In genomic region chr19:42147769-42148568, GRCm38 (mm10) we compare ENCODE assay signal across 8 mouse cellular contexts. TPM values are rescaled to one million over a fixed set of nuclear protein-coding genes. Genes with fewer than 3 reads are reported as not detected.
DNase-seq lines count a peak whose midpoint lies in the region; ATAC-seq and TF ChIP-seq lines count a peak whose summit lies in the region.

No protein-coding gene starts in this region.

- peak; percentile 55 for DNase-seq in 416B (ENCODE audit: low read depth)
- peak; percentile 74 for DNase-seq in adipocyte (ENCODE audit: low spot score)
- peak; percentile 69 for DNase-seq in embryo, embryonic 9.5 days (ENCODE audit: extremely low spot score)
- peak; percentile 75 to 80 for DNase-seq in heart, adult 9 months (ENCODE audit: low spot score in 2 of 2)
- DNase-seq in kidney, adult 2 months, result peak; percentile 73
- DNase-seq in liver, postnatal 0 days, result peak; percentile 67
- peak; percentile 11 for DNase-seq in thymus, postnatal 0 days (ENCODE audit: low spot score)

- no peaks in the 10 kb centered on the region for H3K36me3 ChIP-seq in kidney, adult 2 months (ENCODE audit: control insufficient read depth, insufficient read depth, low read length)
- H3K36me3 ChIP-seq in liver, postnatal 0 days (replicated peaks; ENCODE audit: insufficient read depth, low read length), result 0 out of 2 replicates have a peak, but pooled peaks cover 3% of the 10 kb centered on the region
- no peaks in the 10 kb centered on the region for H3K36me3 ChIP-seq in neural tube, embryonic 12.5 days

- ATAC-seq in liver, postnatal 0 days, result peak; percentile 63
- ATAC-seq in neural tube, embryonic 12.5 days (ENCODE audit: low FRiP score, low read depth), result peak; percentile 30

- TF ChIP-seq CTCF in kidney, adult 2 months (conservative IDR thresholded peaks at IDR 0.05; ENCODE audit: insufficient read depth, insufficient read length, low read depth, low read length), result no peak
- 0 out of 2 replicates have a peak, but pooled peaks have one; percentile 1 for TF ChIP-seq CTCF in liver, postnatal 0 days (IDR thresholded peaks at IDR 0.05; ENCODE audit: low read depth)

- H3K4me2 ChIP-seq in liver, postnatal 0 days (ENCODE audit: low read depth, low read length), result peak overlapping the region; percentile 86
- peak overlapping the region; percentile 82 for H3K4me2 ChIP-seq in neural tube, embryonic 12.5 days (replicated peaks)

- H3K4me1 ChIP-seq in kidney, adult 2 months (ENCODE audit: control insufficient read depth, insufficient read depth, low read length), result peaks cover 10% of the 10 kb centered on the region
- H3K4me1 ChIP-seq in liver, postnatal 0 days (ENCODE audit: insufficient read depth), result peaks cover 38% of the 10 kb centered on the region
- H3K4me1 ChIP-seq in neural tube, embryonic 12.5 days, result peaks cover 18% of the 10 kb centered on the region

- H3K9me3 ChIP-seq in liver, postnatal 0 days (ENCODE audit: low read length), result no peaks in the 10 kb centered on the region
- no peaks in the 10 kb centered on the region for H3K9me3 ChIP-seq in neural tube, embryonic 12.5 days

- H3K9ac ChIP-seq in liver, postnatal 0 days (replicated peaks), result peak overlapping the region; percentile 79
- peak overlapping the region; percentile 71 for H3K9ac ChIP-seq in neural tube, embryonic 12.5 days

- no peak for TF ChIP-seq EP300 in liver, postnatal 0 days (IDR thresholded peaks at IDR 0.05; ENCODE audit: low read depth)

- peak overlapping the region; percentile 76 for H3K4me3 ChIP-seq in kidney, adult 2 months (ENCODE audit: insufficient read depth, low read depth, low read length)
- peak overlapping the region; percentile 63 for H3K4me3 ChIP-seq in liver, postnatal 0 days (ENCODE audit: low read depth, low read length)
- peak overlapping the region; percentile 57 for H3K4me3 ChIP-seq in neural tube, embryonic 12.5 days

- peak overlapping the region; percentile 75 for H3K27ac ChIP-seq in kidney, adult 2 months (ENCODE audit: insufficient read depth, low read depth, low read length)
- H3K27ac ChIP-seq in liver, postnatal 0 days (ENCODE audit: low read depth), result peak overlapping the region; percentile 92
- H3K27ac ChIP-seq in neural tube, embryonic 12.5 days, result no peak overlapping the region

- 2% methylated on average over 63 of the region's 63 CpGs for WGBS in kidney, adult 2 months
- 2% methylated on average over 62 of the region's 63 CpGs for WGBS in liver, postnatal 0 days (ENCODE audit: insufficient replicate concordance)
- under 1% methylated on average over 63 of the region's 63 CpGs for WGBS in neural tube, embryonic 12.5 days

- TF ChIP-seq POLR2A in kidney, adult 2 months (IDR thresholded peaks at IDR 0.05; ENCODE audit: low read depth, low read length), result peak; percentile 13

- H3K27me3 ChIP-seq in kidney, adult 2 months (replicated peaks; ENCODE audit: control insufficient read depth, insufficient read depth, low read length), result no peaks in the 10 kb centered on the region
- peaks cover 13% of the 10 kb centered on the region for H3K27me3 ChIP-seq in liver, postnatal 0 days (ENCODE audit: insufficient read depth, low read length)
- peaks cover 38% of the 10 kb centered on the region for H3K27me3 ChIP-seq in neural tube, embryonic 12.5 days (replicated peaks)

RNA-seq across cellular contexts. Expression of gene Marveld1, which starts 0.8 kb away (rescaled TPM):
- polyA plus RNA-seq in kidney, adult 2 months (2012; rRNA removed), result 44.6 and 53.2 TPM in 2 replicates
- polyA plus RNA-seq in liver, postnatal 0 days (2015; fragmentation: Nextera tagmentation; extraction: Ambion mirVana), result 4.7 and 6.6 TPM in 2 replicates
- 8.9 and 12.1 TPM in 2 replicates for polyA plus RNA-seq in neural tube, embryonic 12.5 days (2016; fragmentation: Nextera tagmentation; extraction: Ambion mirVana)
- 3.4 and 5.3 TPM in 2 replicates for polyA plus RNA-seq in thymus, postnatal 0 days (2015; fragmentation: Nextera tagmentation; extraction: Ambion mirVana)

RNA-seq across cellular contexts. Expression of gene Zfyve27, which starts 15.8 kb away (rescaled TPM):
- polyA plus RNA-seq in kidney, adult 2 months (2012; rRNA removed), result 30.7 and 32.6 TPM in 2 replicates
- polyA plus RNA-seq in liver, postnatal 0 days (2015; fragmentation: Nextera tagmentation; extraction: Ambion mirVana), result 8.0 and 8.5 TPM in 2 replicates
- 55.2 and 59.1 TPM in 2 replicates for polyA plus RNA-seq in neural tube, embryonic 12.5 days (2016; fragmentation: Nextera tagmentation; extraction: Ambion mirVana)
- 26.7 and 31.4 TPM in 2 replicates for polyA plus RNA-seq in thymus, postnatal 0 days (2015; fragmentation: Nextera tagmentation; extraction: Ambion mirVana)

RNA-seq across cellular contexts. Expression of gene Avpi1, which starts 19.1 kb away (rescaled TPM):
- polyA plus RNA-seq in kidney, adult 2 months (2012; rRNA removed), result 17.5 and 19.5 TPM in 2 replicates
- 50.0 and 58.5 TPM in 2 replicates for polyA plus RNA-seq in liver, postnatal 0 days (2015; fragmentation: Nextera tagmentation; extraction: Ambion mirVana)
- 9.0 and 9.3 TPM in 2 replicates for polyA plus RNA-seq in neural tube, embryonic 12.5 days (2016; fragmentation: Nextera tagmentation; extraction: Ambion mirVana)
- 20.6 and 21.3 TPM in 2 replicates for polyA plus RNA-seq in thymus, postnatal 0 days (2015; fragmentation: Nextera tagmentation; extraction: Ambion mirVana)

RNA-seq across cellular contexts. Expression of gene Sfrp5, which starts 54.1 kb away (rescaled TPM):
- 3.6 and 4.8 TPM in 2 replicates for polyA plus RNA-seq in kidney, adult 2 months (2012; rRNA removed)
- polyA plus RNA-seq in liver, postnatal 0 days (2015; fragmentation: Nextera tagmentation; extraction: Ambion mirVana), result not detected in 2 replicates
- 8.1 and 12.8 TPM in 2 replicates for polyA plus RNA-seq in neural tube, embryonic 12.5 days (2016; fragmentation: Nextera tagmentation; extraction: Ambion mirVana)
- polyA plus RNA-seq in thymus, postnatal 0 days (2015; fragmentation: Nextera tagmentation; extraction: Ambion mirVana), result 0.36 and 0.49 TPM in 2 replicates

RNA-seq across cellular contexts. Expression of gene Pi4k2a, which starts 57.7 kb away (rescaled TPM):
- polyA plus RNA-seq in kidney, adult 2 months (2012; rRNA removed), result 41.7 and 45.4 TPM in 2 replicates
- 16.1 and 18.3 TPM in 2 replicates for polyA plus RNA-seq in liver, postnatal 0 days (2015; fragmentation: Nextera tagmentation; extraction: Ambion mirVana)
- polyA plus RNA-seq in neural tube, embryonic 12.5 days (2016; fragmentation: Nextera tagmentation; extraction: Ambion mirVana), result 38.3 and 40.1 TPM in 2 replicates
- 20.1 and 23.3 TPM in 2 replicates for polyA plus RNA-seq in thymus, postnatal 0 days (2015; fragmentation: Nextera tagmentation; extraction: Ambion mirVana)

Comparison
In these comparisons a context has a peak if more than half of its experiments do, and no peak if none do; other contexts are left out.
1. DNase-seq: peak in every context shown above with its lines; median percentile 78 in heart, adult 9 months; 74 in adipocyte; 73 in kidney, adult 2 months; 69 in embryo, embryonic 9.5 days; 67 in liver, postnatal 0 days; 55 in 416B; 11 in thymus, postnatal 0 days.